Mouse (Mus musculus) MEL (cell line): ENCODE results near the gene Cage1. TPM values are rescaled to one million over a fixed set of nuclear protein-coding genes. Genes with fewer than 3 reads are reported as not detected.

Experiments used
- DNase-seq: peaks from one replicate; pipeline ENCODE4 v3.0.0; 2011; ENCODE audit warnings: low read depth, low spot score
- H3K27ac ChIP-seq: 2 replicates; pipeline ENCODE4 v1.5.1; 2012; ENCODE audit warnings: low read depth, mild to moderate bottlenecking, control low read depth, low read length, moderate library complexity; ENCODE audit not compliant: control insufficient read depth
- H3K27me3 ChIP-seq, 2 experiments: fragments of 150-350 bp in 1 of 2; sonication (generic) in 1 of 2; 2 replicates each; pipeline ENCODE4 v1.6.1; 2012; ENCODE audit warnings: low read length in 2 of 2, mild to moderate bottlenecking in 2 of 2, improper control_type of control experiment in 1 of 2, moderate library complexity in 1 of 2; ENCODE audit not compliant: insufficient read depth in 2 of 2, control insufficient read depth in 1 of 2
- H3K36me3 ChIP-seq, 2 experiments: 2 replicates each; pipeline ENCODE4 v1.6.1; 2012 to 2014; ENCODE audit warnings: low read length in 2 of 2, improper control_type of control experiment in 1 of 2, inconsistent platforms in 1 of 2, mild to moderate bottlenecking in 1 of 2; ENCODE audit not compliant: insufficient read depth in 2 of 2, control insufficient read depth in 1 of 2
- H3K4me1 ChIP-seq, 2 experiments: fragments of 150-350 bp in 1 of 2; sonication (generic) in 1 of 2; 2 replicates each; pipeline ENCODE4 v1.6.1; 2012; ENCODE audit warnings: low read length in 2 of 2, improper control_type of control experiment in 1 of 2, mild to moderate bottlenecking in 1 of 2; ENCODE audit not compliant: insufficient read depth in 2 of 2, control insufficient read depth in 1 of 2
- H3K4me3 ChIP-seq, 2 experiments: fragments of 150-350 bp in 1 of 2; sonication (generic) in 1 of 2; 2 replicates each; pipeline ENCODE4 v1.5.1; 2012; ENCODE audit warnings: low read depth in 2 of 2, low read length in 2 of 2, mild to moderate bottlenecking in 2 of 2, moderate library complexity in 2 of 2, control low read depth in 1 of 2, improper control_type of control experiment in 1 of 2; ENCODE audit not compliant: control insufficient read depth in 1 of 2, insufficient read depth in 1 of 2
- H3K79me2 ChIP-seq: 2 replicates; pipeline ENCODE4 v1.6.1; 2012; ENCODE audit warnings: mild to moderate bottlenecking, low read length, moderate library complexity; ENCODE audit not compliant: control insufficient read depth, poor library complexity, insufficient read depth
- H3K9ac ChIP-seq: 2 replicates; pipeline ENCODE4 v1.6.1; 2012; ENCODE audit warnings: low read depth, mild to moderate bottlenecking, control low read depth, low read length, moderate library complexity; ENCODE audit not compliant: control insufficient read depth, poor library complexity, severe bottlenecking
- H3K9me3 ChIP-seq: fragments of 150-350 bp; sonication (generic); replicated peaks from 2 replicates; pipeline ENCODE4 v1.6.1; 2012; ENCODE audit warnings: mild to moderate bottlenecking, low read length, improper control_type of control experiment, moderate library complexity; ENCODE audit not compliant: insufficient read depth
- CHD1 ChIP-seq: IDR thresholded peaks from 2 replicates; pipeline ENCODE4 v1.6.1; 2012; ENCODE audit warnings: low read depth, mild to moderate bottlenecking, inconsistent platforms, low read length, improper control_type of control experiment
- ELF1 ChIP-seq: IDR thresholded peaks from 2 replicates; pipeline ENCODE4 v1.6.1; 2014; ENCODE audit warnings: low read depth, mild to moderate bottlenecking, inconsistent platforms, low read length, improper control_type of control experiment, moderate library complexity
- EP300 ChIP-seq, 2 experiments: IDR thresholded peaks; 2 replicates each; pipeline ENCODE4 v1.6.1; 2011; ENCODE audit warnings: improper control_type of control experiment in 2 of 2, low read length in 2 of 2, low read depth in 1 of 2, mild to moderate bottlenecking in 1 of 2
- ETS1 ChIP-seq: IDR thresholded peaks from 2 replicates; pipeline ENCODE4 v1.6.1; 2012; ENCODE audit warnings: low read depth, mild to moderate bottlenecking, inconsistent platforms, low read length, improper control_type of control experiment, moderate library complexity
- GATA1 ChIP-seq: IDR thresholded peaks from 2 replicates; pipeline ENCODE4 v1.6.1; 2011; ENCODE audit warnings: low read depth, low read length, improper control_type of control experiment
- HCFC1 ChIP-seq: IDR thresholded peaks from 2 replicates; pipeline ENCODE4 v1.6.1; 2012; ENCODE audit warnings: low read depth, mild to moderate bottlenecking, inconsistent platforms, low read length, improper control_type of control experiment, moderate library complexity
- MAZ ChIP-seq: IDR thresholded peaks from 2 replicates; pipeline ENCODE4 v1.6.1; 2012; ENCODE audit warnings: low read depth, mild to moderate bottlenecking, inconsistent platforms, low read length, improper control_type of control experiment
- NELFE ChIP-seq: IDR thresholded peaks from 2 replicates; pipeline ENCODE4 v1.6.1; 2011; ENCODE audit warnings: low read depth, low read length, improper control_type of control experiment
- NRF1 ChIP-seq: IDR thresholded peaks from 2 replicates; pipeline ENCODE4 v1.6.1; 2014; ENCODE audit warnings: low read depth, mild to moderate bottlenecking, inconsistent platforms, low read length, improper control_type of control experiment, moderate library complexity; ENCODE audit not compliant: poor library complexity, insufficient read depth, severe bottlenecking
- POLR2A ChIP-seq, 2 experiments: IDR thresholded peaks; 2 replicates each; pipeline ENCODE4 v1.6.1; 2011 to 2012; ENCODE audit warnings: low read length in 2 of 2, mild to moderate bottlenecking in 2 of 2, control low read depth in 1 of 2, improper control_type of control experiment in 1 of 2, low read depth in 1 of 2, moderate library complexity in 1 of 2; ENCODE audit not compliant: control insufficient read depth in 1 of 2, insufficient read depth in 1 of 2, poor library complexity in 1 of 2
- POLR2AphosphoS2 ChIP-seq: IDR thresholded peaks from 2 replicates; pipeline ENCODE4 v1.6.1; 2011; ENCODE audit warnings: low read length, improper control_type of control experiment
- POLR2AphosphoS5 ChIP-seq: IDR thresholded peaks from 2 replicates; pipeline ENCODE4 v1.6.1; 2012; ENCODE audit warnings: low read depth, borderline replicate concordance, mild to moderate bottlenecking, inconsistent platforms, low read length, moderate library complexity, mixed read lengths
- SIN3A ChIP-seq: IDR thresholded peaks from 2 replicates; pipeline ENCODE4 v1.6.1; 2012; ENCODE audit warnings: low read length, improper control_type of control experiment, inconsistent platforms
- TBP ChIP-seq: IDR thresholded peaks from 2 replicates; pipeline ENCODE4 v1.8.0; 2011; ENCODE audit warnings: low read depth, low read length, improper control_type of control experiment
- TCF12 ChIP-seq: IDR thresholded peaks from 2 replicates; pipeline ENCODE4 v1.6.1; 2014; ENCODE audit warnings: low read depth, mild to moderate bottlenecking, inconsistent platforms, low read length, improper control_type of control experiment, moderate library complexity
- USF1 ChIP-seq: IDR thresholded peaks from 2 replicates; pipeline ENCODE4 v1.6.1; 2014; ENCODE audit warnings: low read depth, mild to moderate bottlenecking, inconsistent platforms, low read length, improper control_type of control experiment, moderate library complexity
- ZKSCAN1 ChIP-seq: IDR thresholded peaks from 2 replicates; pipeline ENCODE4 v1.6.1; 2012; ENCODE audit warnings: low read depth, mild to moderate bottlenecking, inconsistent platforms, low read length, improper control_type of control experiment, moderate library complexity
- ZMIZ1 ChIP-seq: IDR thresholded peaks from 2 replicates; pipeline ENCODE4 v1.6.1; 2012; ENCODE audit warnings: low read depth, mild to moderate bottlenecking, inconsistent platforms, low read length, improper control_type of control experiment, moderate library complexity
- polyA plus RNA-seq, 2 experiments: library from polyadenylated mRNA; stranded (reverse) in 1 of 2; unstranded in 1 of 2; fragments of >175 nt in 1 of 2; fragments of >200 nt in 1 of 2; gene quantifications; 2 replicates each; pipeline versions ENCODE4 v1.2.1 to v1.2.4; 2012; ENCODE audit warnings: low replicate concordance in 2 of 2, low read depth in 1 of 2; ENCODE audit not compliant: insufficient read length in 2 of 2, insufficient read depth in 1 of 2, missing spikeins in 1 of 2
- total RNA-seq: library from RNA; depleted of rRNA; stranded (reverse); fragments of 300-350 nt; gene quantifications from 2 replicates; pipeline ENCODE4 v1.2.3, GENCODE M21; 2012

The Cage1 gene
- total and polyA plus RNA-seq, 3 experiments = 0.78 to 1.0 TPM; not detected in 1

- no peak for TF ChIP-seq TBP
Measured at GRCm38 (mm10) chr13:38018791-38019190, 18.1 kb downstream of the Cage1 start (continued).

GRCm38 (mm10) chr13:38015591-38015990, 21.3 kb downstream of the Cage1 start:
- Histone ChIP-seq H3K4me1 (peaks cover 11 to 14% of the 10 kb centered on the region in 2 experiments), H3K27ac (no peak overlapping the region), H3K4me3 (no peak overlapping the region), H3K27me3 (no peaks in the 10 kb centered on the region), H3K36me3 (peaks cover 0 to 13% of the 10 kb centered on the region in 2 experiments; a peak in 2 of 4 replicates), H3K9ac (no peak overlapping the region), H3K9me3 (no peaks in the 10 kb centered on the region), H3K79me2 (no peaks in the 10 kb centered on the region)
- DNase-seq = peak; percentile 54
- TF ChIP-seq TCF12 (peak; percentile 45; the same call in 1 of the 2 replicates), ZKSCAN1 (no peak), EP300 (IDR thresholded peaks at IDR 0.05; ENCODE audit: low read depth in 1 of 2, low read length in 2 of 2) (0 out of 4 replicates have a peak, but pooled peaks of 1 of the 2 experiments have one; percentile 35), GATA1 (peak; percentile 66), ETS1 (0 out of 2 replicates have a peak, but pooled peaks have one; percentile 22)

- Histone ChIP-seq H3K4me1 (peaks cover 11 to 20% of the 10 kb centered on the region in 2 experiments), H3K4me3 (no peak overlapping the region), H3K9me3 (no peaks in the 10 kb centered on the region), H3K79me2 (no peaks in the 10 kb centered on the region), H3K27ac (no peak overlapping the region), H3K9ac (no peak overlapping the region), H3K36me3 (peaks cover 0 to 15% of the 10 kb centered on the region in 2 experiments; a peak in 2 of 4 replicates), H3K27me3 (no peaks in the 10 kb centered on the region)
- TF ChIP-seq POLR2AphosphoS5 (no peak), EP300 (IDR thresholded peaks at IDR 0.05; ENCODE audit: low read depth in 1 of 2, low read length in 2 of 2) (no peak), NRF1 (no peak)
- no peak for DNase-seq
Measured at GRCm38 (mm10) chr13:38012436-38012835, 24.4 kb downstream of the Cage1 start.

GRCm38 (mm10) chr13:38010444-38010910, 26.4 kb downstream of the Cage1 start:
- peak overlapping the region; percentile 83 for H3K27ac ChIP-seq
- peak overlapping the region; percentile 55 for H3K9ac ChIP-seq
- H3K4me1 ChIP-seq = peaks cover 11 to 14% of the 10 kb centered on the region in 2 experiments

More at GRCm38 (mm10) chr13:38010444-38010910, 26.4 kb downstream of the Cage1 start:
- H3K79me2 ChIP-seq = no peaks in the 10 kb centered on the region
- H3K9me3 ChIP-seq = no peaks in the 10 kb centered on the region
- no peaks in the 10 kb centered on the region for H3K27me3 ChIP-seq
- peaks cover 0 to 15% of the 10 kb centered on the region in 2 experiments; a peak in 2 of 4 replicates for H3K36me3 ChIP-seq
- peak overlapping the region; percentile 36 to 44 for H3K4me3 ChIP-seq
- peak; percentile 67 for TF ChIP-seq ELF1
- TF ChIP-seq SIN3A = peak; percentile 54
- peak; percentile 61; the same call in 1 of the 2 replicates for TF ChIP-seq TBP
- peak; percentile 14; the same call in 1 of the 2 replicates for TF ChIP-seq MAZ
- peak in 1 of 2 experiments; percentile 66; a peak in 2 of 4 replicates for TF ChIP-seq POLR2A (IDR thresholded peaks at IDR 0.05; ENCODE audit: control insufficient read depth in 1 of 2, insufficient read depth in 1 of 2, low read depth in 1 of 2, low read length in 2 of 2, poor library complexity in 1 of 2)
- TF ChIP-seq ETS1 = peak; percentile 91
- TF ChIP-seq POLR2AphosphoS2 = no peak
- TF ChIP-seq EP300 (IDR thresholded peaks at IDR 0.05; ENCODE audit: low read depth in 1 of 2, low read length in 2 of 2) = peak in 1 of 2 experiments; percentile 8; a peak in 1 of 4 replicates
- TF ChIP-seq CHD1 = no peak
- no peak for TF ChIP-seq ZKSCAN1
- peak; percentile 17; the same call in 1 of the 2 replicates for TF ChIP-seq NELFE
- no peak; the same call in none of the 2 replicates for TF ChIP-seq ZMIZ1
- TF ChIP-seq USF1 = no peak
- TF ChIP-seq POLR2AphosphoS5 = peak; percentile 91; the same call in 1 of the 2 replicates
- TF ChIP-seq HCFC1 = peak; percentile 42; the same call in 1 of the 2 replicates
- TF ChIP-seq, all 39 proteins: peak for 10
- DNase-seq = peak; percentile 90
